Mouse (Mus musculus) spleen, postnatal 14 days (tissue): Measurements from ENCODE around the gene Unc5b.

Source experiments
- DNase-seq, 2 experiments: peaks; one replicate each; pipeline ENCODE4 v3.0.0; 2021 to 2022; ENCODE audit warnings: low spot score in 2 of 2

Unc5b gene

DNA sequence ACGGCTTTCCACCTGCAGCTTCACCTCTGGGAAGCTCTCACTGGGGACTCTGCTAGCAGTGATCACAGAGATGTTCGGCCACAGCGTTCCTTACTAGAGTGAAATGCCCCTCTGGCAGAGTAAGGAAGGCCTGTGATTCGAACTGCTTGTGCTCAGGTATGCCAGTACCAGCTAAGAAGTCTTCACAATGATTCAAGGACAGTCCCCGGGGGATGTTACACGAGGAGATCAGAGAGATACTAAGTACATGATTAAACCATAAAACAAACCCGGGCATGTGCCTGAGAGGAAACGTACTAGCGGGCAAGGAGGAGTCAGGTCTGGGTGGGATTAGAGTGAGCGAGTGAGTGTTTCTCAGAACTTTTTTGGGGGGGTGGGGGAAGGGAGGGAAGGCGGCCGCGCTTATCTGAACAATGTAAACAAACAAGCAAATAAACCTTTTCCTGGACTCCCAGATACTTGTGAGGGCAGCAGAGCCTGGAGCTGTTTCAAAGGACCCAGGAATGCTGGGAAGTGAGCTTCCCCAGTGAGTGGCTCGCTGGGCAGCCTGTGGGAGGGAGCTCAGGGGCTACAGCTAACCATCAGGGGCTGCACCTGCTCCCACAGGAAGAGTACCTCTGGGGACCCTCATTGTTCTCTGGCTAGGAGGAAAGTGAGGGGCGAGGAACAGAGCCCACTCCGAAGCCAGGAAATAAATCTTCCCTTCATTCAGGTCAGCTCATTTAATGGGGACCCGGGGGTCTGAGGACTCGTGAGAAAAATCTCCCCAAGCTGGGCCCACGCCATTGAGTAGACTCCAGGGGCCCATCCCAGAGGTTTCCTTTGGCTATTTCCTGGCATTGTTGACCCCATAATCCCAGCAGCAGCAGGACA lies 30.9 kb downstream of the Unc5b start:
- no peak for DNase-seq

DNA sequence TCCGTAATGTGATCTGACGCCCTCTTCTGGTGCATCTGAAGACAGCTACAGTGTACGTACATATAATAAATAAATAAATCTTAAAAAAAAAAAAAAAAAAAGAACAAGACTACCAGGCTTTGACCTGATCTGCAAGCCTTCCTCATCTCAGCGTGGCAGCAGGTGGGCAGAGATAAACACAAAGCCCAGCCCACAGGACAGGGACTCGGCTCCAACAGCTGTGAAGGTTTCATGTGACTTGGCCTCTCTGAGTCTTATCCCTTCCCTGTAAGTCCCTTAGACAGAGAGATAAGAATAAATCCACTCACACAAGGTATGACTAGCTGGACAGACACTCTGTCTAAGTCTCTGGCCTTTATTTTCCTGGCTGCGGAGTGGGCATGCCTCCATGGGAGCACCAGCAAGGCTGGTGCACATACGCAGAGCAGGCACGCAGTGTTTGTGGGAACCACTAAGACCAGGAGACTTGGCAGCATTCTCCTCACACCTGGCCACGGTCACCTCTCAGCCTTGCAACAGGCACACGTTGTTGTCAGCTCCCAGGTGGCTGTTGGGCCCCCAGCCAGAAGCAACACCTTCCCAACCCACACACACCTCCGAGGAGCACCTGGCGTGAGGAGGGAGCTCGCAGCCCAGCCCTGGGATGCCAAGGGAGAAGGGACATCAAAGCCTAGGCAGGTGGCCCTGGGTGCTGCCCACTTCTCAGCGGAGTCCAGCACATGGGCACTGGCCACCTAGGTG lies 33.5 kb downstream of the Unc5b start:
- no peak for DNase-seq

DNA sequence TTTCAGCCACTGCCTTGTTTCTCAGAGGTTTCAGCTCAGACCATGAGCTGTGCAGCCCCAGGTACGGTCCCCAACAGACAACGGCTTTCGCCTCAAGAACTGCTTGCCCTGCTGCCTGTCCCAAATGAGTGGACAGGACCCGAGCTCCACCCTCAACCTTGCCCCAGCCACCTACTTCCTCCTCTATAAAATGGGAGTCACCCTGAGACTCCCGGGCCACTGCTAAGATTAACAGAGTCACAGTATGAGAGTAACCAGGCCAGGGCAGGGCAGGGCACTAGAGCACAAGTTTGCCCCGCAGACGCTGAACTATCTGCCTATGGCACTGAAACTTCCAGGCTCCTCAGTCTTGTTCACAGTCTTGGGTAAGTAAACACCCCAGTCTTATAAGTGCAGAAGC lies 34.9 kb downstream of the Unc5b start:
- DNase-seq = no peak

- no peak for DNase-seq
Observed at GRCm38 (mm10) chr10:60796028-60796427, 35.4 kb downstream of the Unc5b start.

GRCm38 (mm10) chr10:60794792-60795191 lies 36.6 kb downstream of the Unc5b start:
- DNase-seq = no peak

GRCm38 (mm10) chr10:60794374-60794773 lies 37.0 kb downstream of the Unc5b start:
- no peak for DNase-seq

GRCm38 (mm10) chr10:60792841-60793240 lies 38.5 kb downstream of the Unc5b start:
- DNase-seq = no peak

GRCm38 (mm10) chr10:60792365-60792764 lies 39.0 kb downstream of the Unc5b start:
- DNase-seq = no peak

- DNase-seq = no peak
Observed at GRCm38 (mm10) chr10:60790912-60791311, 40.5 kb downstream of the Unc5b start.

- DNase-seq = no peak
Observed at GRCm38 (mm10) chr10:60787303-60788074, 43.9 kb downstream of the Unc5b start.

- no peak for DNase-seq
Observed at GRCm38 (mm10) chr10:60783608-60784007, 47.8 kb downstream of the Unc5b start.

DNA sequence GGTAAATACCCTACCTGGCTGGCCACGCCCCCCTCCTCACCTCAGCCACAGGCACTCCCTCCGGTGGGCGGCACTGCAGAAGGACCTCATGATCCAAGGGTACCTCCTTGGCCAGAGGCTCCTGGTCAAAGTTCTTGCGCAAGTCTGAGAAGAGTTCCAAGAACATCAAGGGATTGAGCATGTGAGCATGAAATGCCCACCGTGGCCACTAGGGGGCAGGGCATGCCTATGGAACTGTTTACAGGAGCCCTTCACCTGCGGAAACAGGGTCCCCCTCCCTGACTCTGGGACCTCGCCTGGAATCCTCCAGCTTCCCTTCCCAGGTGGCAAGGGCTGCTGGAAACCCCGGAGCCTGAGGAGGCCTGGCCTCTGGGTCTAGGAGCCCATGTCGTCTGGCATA lies 51.8 kb downstream of the Unc5b start:
- peak in 1 of 2 experiments; percentile 46 for DNase-seq

DNA sequence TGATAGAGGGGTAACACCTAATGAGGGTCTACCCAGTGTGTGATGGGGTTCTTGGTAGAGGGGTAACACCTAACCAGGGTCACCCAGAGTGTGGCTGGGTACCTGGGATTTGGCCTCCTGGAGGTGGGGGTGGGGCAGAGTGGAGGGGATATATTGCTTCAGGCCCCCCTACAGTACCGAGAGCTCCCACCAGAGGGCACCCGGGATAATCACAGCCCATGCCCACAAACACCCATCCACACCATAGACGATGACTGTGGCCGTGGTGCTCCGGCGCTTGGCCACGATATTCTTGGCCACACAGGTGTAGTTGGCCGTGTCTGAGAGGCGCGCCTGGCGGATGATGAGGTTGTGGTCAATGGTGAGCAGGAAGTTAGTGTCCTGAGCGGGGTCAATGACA lies 52.8 kb downstream of the Unc5b start:
- DNase-seq = no peak

DNA sequence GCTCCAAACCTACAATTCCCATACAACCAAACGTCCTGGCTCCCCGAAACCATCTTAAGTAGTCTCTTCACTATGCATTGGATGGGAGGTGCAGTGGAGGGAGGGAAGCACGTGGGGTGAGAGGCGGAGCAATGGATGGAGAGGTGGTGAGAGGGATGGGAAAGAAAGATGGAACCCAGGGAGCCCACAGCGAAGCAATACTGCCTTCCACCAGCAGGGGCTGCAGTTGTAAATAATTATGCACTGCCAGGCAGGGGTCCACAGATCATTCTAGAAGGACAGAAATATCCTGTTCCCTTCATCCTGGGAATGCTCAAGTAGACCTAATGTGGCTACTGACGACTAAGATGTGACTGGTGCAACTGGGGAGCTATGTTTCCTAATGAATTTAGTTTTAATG lies 55.9 kb downstream of the Unc5b start:
- no peak for DNase-seq

DNA sequence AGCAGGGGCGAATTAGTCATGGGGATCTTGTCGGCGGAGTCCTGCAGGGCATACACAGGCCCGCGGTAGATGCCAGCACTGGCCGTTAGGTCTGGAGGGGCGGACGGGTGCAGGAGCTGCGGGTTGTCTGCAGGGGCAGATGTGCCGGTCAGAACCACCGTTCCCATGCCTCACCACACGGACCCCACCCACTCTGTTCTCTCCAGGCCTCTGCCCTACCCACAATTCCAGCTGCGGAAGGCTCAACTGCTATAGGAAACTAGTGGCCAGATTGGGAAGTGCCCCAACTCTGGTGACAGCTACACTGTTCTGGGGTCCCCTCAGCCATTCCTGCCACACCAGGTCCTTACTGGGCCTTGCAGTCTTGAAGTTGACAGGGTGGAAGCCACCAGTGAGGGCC lies 56.8 kb downstream of the Unc5b start:
- no peak for DNase-seq

GRCm38 (mm10) chr10:60770855-60771254 lies 60.5 kb downstream of the Unc5b start:
- no peak for DNase-seq

DNA sequence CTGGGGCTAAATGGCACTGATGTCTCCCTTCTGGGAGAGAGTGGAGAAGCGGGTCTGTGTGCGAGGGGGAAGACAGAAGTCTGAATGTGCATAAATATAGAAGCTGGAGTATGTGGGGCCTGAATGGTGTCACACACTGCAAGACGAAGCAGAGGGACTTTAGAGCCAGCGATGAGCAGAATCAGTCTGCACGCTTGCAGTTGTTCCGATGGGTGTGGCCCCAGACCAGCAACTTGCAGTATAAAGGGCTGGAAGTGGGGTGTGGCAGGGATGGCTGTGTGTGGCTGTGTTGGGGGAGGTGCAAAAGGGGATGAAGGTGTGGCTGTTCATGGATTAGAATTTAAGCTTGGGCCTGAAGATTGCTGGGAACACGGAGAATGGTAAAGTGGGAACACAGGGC lies 62.8 kb downstream of the Unc5b start:
- no peak for DNase-seq

DNA sequence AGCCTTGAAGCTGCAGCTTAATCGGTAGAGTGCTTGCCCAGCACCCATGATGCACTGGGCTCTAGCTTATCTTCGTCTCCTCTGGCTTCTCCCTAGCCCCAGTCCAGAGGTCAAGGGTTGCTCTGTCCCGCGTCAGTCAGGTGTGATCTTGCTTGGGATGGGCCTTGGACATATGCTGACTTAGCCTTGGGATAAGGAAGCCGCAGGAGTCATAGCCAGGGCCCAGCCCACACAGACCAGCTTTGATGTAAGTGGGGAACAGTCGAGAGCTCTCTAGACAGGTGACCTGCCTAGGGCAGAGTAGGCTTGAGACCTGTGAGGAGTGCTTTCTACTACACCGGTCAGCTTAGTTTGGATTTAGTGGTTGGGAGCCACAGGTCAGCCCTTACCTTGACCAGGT lies 64.0 kb downstream of the Unc5b start:
- DNase-seq = no peak

- no peak for DNase-seq
Observed at GRCm38 (mm10) chr10:60762126-60762525, 69.3 kb downstream of the Unc5b start.

- DNase-seq = peak; percentile 68 to 82
Observed at GRCm38 (mm10) chr10:60760377-60760776, 71.0 kb downstream of the Unc5b start.

- peak; percentile 25 to 51 for DNase-seq
Observed at GRCm38 (mm10) chr10:60756992-60757391, 74.4 kb downstream of the Unc5b start.

DNA sequence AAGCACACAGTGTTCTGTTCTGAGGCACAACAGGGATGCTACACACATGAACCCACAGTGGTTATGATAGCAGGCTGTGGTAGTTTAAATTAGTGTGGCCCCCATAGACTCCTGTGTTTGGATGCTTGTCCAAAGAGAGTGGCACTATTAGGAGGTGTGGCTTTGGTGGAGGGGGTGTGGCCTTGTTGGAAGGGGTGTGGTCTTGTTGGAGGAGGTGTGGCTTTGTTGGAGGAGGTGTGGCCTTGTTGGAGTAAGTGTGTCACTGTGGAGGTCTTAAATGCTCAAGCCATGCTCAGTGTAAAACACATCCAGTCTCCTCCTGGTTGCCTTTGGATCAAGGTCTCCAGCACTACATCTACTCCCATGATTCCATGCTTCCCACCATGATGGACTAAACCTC lies 75.2 kb downstream of the Unc5b start:
- DNase-seq = no peak
